Mouse (Mus musculus): ENCODE data around the gene Fabp6. TPM values are rescaled to one million over a fixed set of nuclear protein-coding genes. Genes with fewer than 3 reads are reported as not detected.

Gene Fabp6
- polyA plus RNA-seq, 1 experiment from 2014 or later = not detected

GRCm38 (mm10) chr11:43575376-43576151 is 25.8 kb downstream of the Fabp6 start:
- peak overlapping the region; percentile 41; the same call in 1 of the 2 replicates for H3K9ac ChIP-seq (ENCODE audit: low read depth, low read length)
- peak overlapping the region; percentile 18; the same call in 1 of the 2 replicates for H3K4me2 ChIP-seq (ENCODE audit: low read length)
- H3K4me3 ChIP-seq (ENCODE audit: low read length) = no peak overlapping the region
- 6% methylated on average over 9 of the region's 9 CpGs for WGBS
- no peaks in the 10 kb centered on the region for H3K27me3 ChIP-seq (replicated peaks; ENCODE audit: control insufficient read depth, insufficient read depth, low read length)
- no peaks in the 10 kb centered on the region for H3K9me3 ChIP-seq (ENCODE audit: control insufficient read depth, low read length)
- ATAC-seq = peak; percentile 80
- peaks cover 11% of the 10 kb centered on the region for H3K4me1 ChIP-seq (ENCODE audit: control insufficient read depth, insufficient read depth, low read depth, low read length)
- no peaks in the 10 kb centered on the region for H3K36me3 ChIP-seq (ENCODE audit: control insufficient read depth, insufficient read depth, low read length)
- H3K27ac ChIP-seq (ENCODE audit: low read depth, low read length) = peak overlapping the region; percentile 26

DNA sequence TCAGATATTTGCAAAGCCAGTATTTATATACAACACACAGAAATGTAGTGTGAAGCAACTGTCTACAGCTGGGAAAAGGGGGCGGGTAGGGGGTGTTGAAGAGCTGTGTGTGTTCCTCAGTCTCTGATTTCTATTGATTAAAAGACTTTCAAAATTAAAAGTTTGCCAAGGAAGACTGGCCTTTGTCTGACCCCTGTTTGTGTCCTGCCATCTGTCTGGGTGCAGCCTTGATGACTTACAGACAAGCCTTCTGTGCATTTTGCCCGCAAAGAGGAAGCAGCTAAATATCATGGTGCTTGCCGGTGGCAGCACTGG is 26.3 kb downstream of the Fabp6 start:
- Histone ChIP-seq H3K9ac (ENCODE audit: low read depth, low read length) (no peak overlapping the region; the same call in 1 of the 2 replicates), H3K27me3 (replicated peaks; ENCODE audit: control insufficient read depth, insufficient read depth, low read length) (no peaks in the 10 kb centered on the region)

DNA sequence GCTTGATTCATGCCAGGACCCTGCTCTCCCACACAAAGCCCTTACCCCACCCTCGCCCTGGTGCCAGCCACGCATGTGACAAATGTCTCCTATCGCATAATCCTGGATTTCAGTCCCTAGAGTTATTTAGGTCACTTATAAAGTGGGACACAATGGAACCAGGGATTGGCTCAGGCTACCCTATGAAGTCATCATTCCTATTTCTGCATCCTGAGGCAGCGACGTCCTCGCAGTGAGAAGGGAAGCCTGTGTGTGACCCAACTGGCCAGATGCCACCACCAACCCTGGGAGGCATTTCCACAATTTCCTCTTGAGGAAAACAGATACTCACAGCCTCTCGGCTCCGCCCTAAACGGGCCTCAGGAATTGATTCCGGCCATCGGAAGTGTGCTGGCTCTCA is 31.7 kb downstream of the Fabp6 start:
- no peak overlapping the region for H3K27ac ChIP-seq (ENCODE audit: low read depth, low read length)
- 56% methylated on average over 11 of the region's 11 CpGs for WGBS
- ATAC-seq = 0 out of 2 replicates have a peak, but pooled peaks have one; percentile 40
- H3K36me3 ChIP-seq (ENCODE audit: control insufficient read depth, insufficient read depth, low read length) = no peaks in the 10 kb centered on the region
- no peak overlapping the region for H3K4me3 ChIP-seq (ENCODE audit: low read length)
- peaks cover 6% of the 10 kb centered on the region for H3K4me1 ChIP-seq (ENCODE audit: control insufficient read depth, insufficient read depth, low read depth, low read length)
- H3K27me3 ChIP-seq (replicated peaks; ENCODE audit: control insufficient read depth, insufficient read depth, low read length) = no peaks in the 10 kb centered on the region
- H3K9me3 ChIP-seq (ENCODE audit: control insufficient read depth, low read length) = no peaks in the 10 kb centered on the region
- H3K4me2 ChIP-seq (ENCODE audit: low read length) = no peak overlapping the region
- H3K9ac ChIP-seq (ENCODE audit: low read depth, low read length) = no peak overlapping the region

More for the DNA sequence above, 26.3 kb downstream of the Fabp6 start:
- ATAC-seq = no peak; the same call in 1 of the 2 replicates
- Histone ChIP-seq H3K27ac (ENCODE audit: low read depth, low read length) (no peak overlapping the region; the same call in 1 of the 2 replicates), H3K36me3 (ENCODE audit: control insufficient read depth, insufficient read depth, low read length) (no peaks in the 10 kb centered on the region), H3K4me1 (ENCODE audit: control insufficient read depth, insufficient read depth, low read depth, low read length) (peaks cover 11% of the 10 kb centered on the region), H3K9me3 (ENCODE audit: control insufficient read depth, low read length) (no peaks in the 10 kb centered on the region), H3K4me3 (ENCODE audit: low read length) (no peak overlapping the region), H3K4me2 (ENCODE audit: low read length) (peak overlapping the region; percentile 18; the same call in 1 of the 2 replicates)
- WGBS = 17% methylated on average over 3 of the region's 3 CpGs

- Histone ChIP-seq H3K9me3 (ENCODE audit: control insufficient read depth, low read length) (no peaks in the 10 kb centered on the region), H3K27ac (ENCODE audit: low read depth, low read length) (no peak overlapping the region), H3K4me3 (ENCODE audit: low read length) (no peak overlapping the region), H3K9ac (ENCODE audit: low read depth, low read length) (no peak overlapping the region), H3K4me2 (ENCODE audit: low read length) (no peak overlapping the region), H3K36me3 (ENCODE audit: control insufficient read depth, insufficient read depth, low read length) (no peaks in the 10 kb centered on the region), H3K27me3 (replicated peaks; ENCODE audit: control insufficient read depth, insufficient read depth, low read length) (no peaks in the 10 kb centered on the region), H3K4me1 (ENCODE audit: control insufficient read depth, insufficient read depth, low read depth, low read length) (peaks cover 6% of the 10 kb centered on the region)
- no peak for ATAC-seq
- WGBS = 69% methylated on average over 5 of the region's 5 CpGs
Measured at GRCm38 (mm10) chr11:43569188-43569587, 32.2 kb downstream of the Fabp6 start.

- peaks cover 9% of the 10 kb centered on the region for H3K4me1 ChIP-seq (ENCODE audit: control insufficient read depth, insufficient read depth, low read depth, low read length)
- H3K4me3 ChIP-seq (ENCODE audit: low read length) = no peak overlapping the region
- no peak overlapping the region for H3K9ac ChIP-seq (ENCODE audit: low read depth, low read length)
- WGBS = 71% methylated on average over 5 of the region's 5 CpGs
- no peaks in the 10 kb centered on the region for H3K27me3 ChIP-seq (replicated peaks; ENCODE audit: control insufficient read depth, insufficient read depth, low read length)
- H3K9me3 ChIP-seq (ENCODE audit: control insufficient read depth, low read length) = no peaks in the 10 kb centered on the region
- no peak overlapping the region for H3K27ac ChIP-seq (ENCODE audit: low read depth, low read length)
- no peaks in the 10 kb centered on the region for H3K36me3 ChIP-seq (ENCODE audit: control insufficient read depth, insufficient read depth, low read length)
- H3K4me2 ChIP-seq (ENCODE audit: low read length) = no peak overlapping the region
- ATAC-seq = no peak
Measured at GRCm38 (mm10) chr11:43568263-43568662, 33.1 kb downstream of the Fabp6 start.

GRCm38 (mm10) chr11:43566696-43567095 is 34.6 kb downstream of the Fabp6 start:
- Histone ChIP-seq H3K27ac (ENCODE audit: low read depth, low read length) (no peak overlapping the region), H3K4me1 (ENCODE audit: control insufficient read depth, insufficient read depth, low read depth, low read length) (peaks cover 9% of the 10 kb centered on the region)
- WGBS = 51% methylated on average over 5 of the region's 5 CpGs

DNA sequence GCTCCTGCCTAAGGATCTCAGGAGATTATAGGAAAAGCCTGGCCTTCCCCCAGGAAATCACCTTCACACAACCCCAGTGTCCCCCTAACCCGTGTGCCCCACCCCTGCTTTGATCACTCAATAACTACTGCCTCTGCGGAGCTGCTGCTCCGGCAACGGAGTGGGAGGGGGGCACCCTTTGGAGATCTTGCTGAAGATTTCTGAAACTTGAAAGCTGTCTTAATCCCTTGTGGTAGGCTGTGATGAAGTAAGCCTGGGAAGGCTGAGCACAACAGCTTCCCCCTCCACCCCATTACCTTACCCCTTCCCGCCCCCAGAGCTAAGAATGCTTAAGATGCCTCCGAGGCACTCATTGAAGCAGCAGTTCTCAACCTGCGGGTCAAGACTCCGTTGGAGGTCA is 35.5 kb downstream of the Fabp6 start:
- WGBS = 18% methylated on average over 8 of the region's 8 CpGs
- no peak overlapping the region for H3K4me2 ChIP-seq (ENCODE audit: low read length)
- peaks cover 9% of the 10 kb centered on the region for H3K4me1 ChIP-seq (ENCODE audit: control insufficient read depth, insufficient read depth, low read depth, low read length)
- ATAC-seq = no peak
- no peak overlapping the region for H3K27ac ChIP-seq (ENCODE audit: low read depth, low read length)
- no peak overlapping the region for H3K4me3 ChIP-seq (ENCODE audit: low read length)
- no peaks in the 10 kb centered on the region for H3K27me3 ChIP-seq (replicated peaks; ENCODE audit: control insufficient read depth, insufficient read depth, low read length)
- H3K9me3 ChIP-seq (ENCODE audit: control insufficient read depth, low read length) = no peaks in the 10 kb centered on the region
- H3K9ac ChIP-seq (ENCODE audit: low read depth, low read length) = no peak overlapping the region
- no peaks in the 10 kb centered on the region for H3K36me3 ChIP-seq (ENCODE audit: control insufficient read depth, insufficient read depth, low read length)

More at GRCm38 (mm10) chr11:43566696-43567095, 34.6 kb downstream of the Fabp6 start:
- Histone ChIP-seq H3K4me3 (ENCODE audit: low read length) (no peak overlapping the region), H3K4me2 (ENCODE audit: low read length) (no peak overlapping the region), H3K27me3 (replicated peaks; ENCODE audit: control insufficient read depth, insufficient read depth, low read length) (no peaks in the 10 kb centered on the region), H3K9me3 (ENCODE audit: control insufficient read depth, low read length) (no peaks in the 10 kb centered on the region), H3K9ac (ENCODE audit: low read depth, low read length) (no peak overlapping the region), H3K36me3 (ENCODE audit: control insufficient read depth, insufficient read depth, low read length) (no peaks in the 10 kb centered on the region)
- no peak for ATAC-seq

GRCm38 (mm10) chr11:43565414-43565813 is 35.9 kb downstream of the Fabp6 start:
- Histone ChIP-seq H3K4me2 (ENCODE audit: low read length) (no peak overlapping the region), H3K27ac (ENCODE audit: low read depth, low read length) (no peak overlapping the region), H3K36me3 (ENCODE audit: control insufficient read depth, insufficient read depth, low read length) (no peaks in the 10 kb centered on the region), H3K9me3 (ENCODE audit: control insufficient read depth, low read length) (no peaks in the 10 kb centered on the region), H3K4me1 (ENCODE audit: control insufficient read depth, insufficient read depth, low read depth, low read length) (peaks cover 9% of the 10 kb centered on the region), H3K27me3 (replicated peaks; ENCODE audit: control insufficient read depth, insufficient read depth, low read length) (no peaks in the 10 kb centered on the region), H3K4me3 (ENCODE audit: low read length) (no peak overlapping the region), H3K9ac (ENCODE audit: low read depth, low read length) (no peak overlapping the region)
- ATAC-seq = no peak
- 55% methylated on average over 2 of the region's 2 CpGs for WGBS

- Histone ChIP-seq H3K36me3 (ENCODE audit: control insufficient read depth, insufficient read depth, low read length) (no peaks in the 10 kb centered on the region; the same call in 1 of the 2 replicates), H3K4me1 (ENCODE audit: control insufficient read depth, insufficient read depth, low read depth, low read length) (peaks cover 9% of the 10 kb centered on the region), H3K9ac (ENCODE audit: low read depth, low read length) (no peak overlapping the region), H3K4me2 (ENCODE audit: low read length) (no peak overlapping the region), H3K27ac (ENCODE audit: low read depth, low read length) (0 out of 2 replicates have a peak overlapping the region, but pooled peaks have one; percentile 45), H3K27me3 (replicated peaks; ENCODE audit: control insufficient read depth, insufficient read depth, low read length) (no peaks in the 10 kb centered on the region), H3K9me3 (ENCODE audit: control insufficient read depth, low read length) (no peaks in the 10 kb centered on the region), H3K4me3 (ENCODE audit: low read length) (no peak overlapping the region)
- no peak for ATAC-seq
- 55% methylated on average over 10 of the region's 10 CpGs for WGBS
Measured at GRCm38 (mm10) chr11:43563654-43564244, 37.6 kb downstream of the Fabp6 start.

All from hindbrain, embryonic 16.5 days (tissue).